In genomic region chr12:31101821-31102220, GRCm38 (mm10) we compare ENCODE assay signal across 11 mouse cellular contexts. TPM values are rescaled to one million over a fixed set of nuclear protein-coding genes. Genes with fewer than 3 reads are reported as not detected.
"Had no signal": no experiment of that assay in that cellular context is flagged by ENCODE, and none has a peak within 500 bp of the region (broad histone marks: within the 10 kb centered on the region; RNA-seq: fewer than 3 reads in every experiment).

No protein-coding gene starts in this region.

- ATAC-seq: midbrain, embryonic 13.5 days had no signal

- DNase-seq: kidney, postnatal 10 days; lung, adult 2 months; lung, postnatal 10 days; right cerebral cortex, adult 18-20 months; right cerebral cortex, postnatal 25 days; thymus, adult 18-20 months; thymus, postnatal 14 days had no signal

RNA-seq across cellular contexts. Expression of gene Fam110c, which starts 28.2 kb away (rescaled TPM):
- total RNA-seq: left cerebral cortex, adult 18-20 months; left cerebral cortex, postnatal 14 days; midbrain, postnatal 0 days had no signal
